Mouse (Mus musculus): ENCODE data around the gene Kcnmb4.

- TF ChIP-seq CTCF (IDR thresholded peaks at IDR 0.05; ENCODE audit: low read depth, low read length), result no peak
- TF ChIP-seq TAL1 (conservative IDR thresholded peaks at IDR 0.05; ENCODE audit: low read depth, low read length), result no peak
Observed at GRCm38 (mm10) chr10:116440946-116441345, 32.7 kb downstream of the Kcnmb4 start.

Data from G1E (cell line).